Mouse (Mus musculus): ENCODE results near the gene Raph1.

DNA sequence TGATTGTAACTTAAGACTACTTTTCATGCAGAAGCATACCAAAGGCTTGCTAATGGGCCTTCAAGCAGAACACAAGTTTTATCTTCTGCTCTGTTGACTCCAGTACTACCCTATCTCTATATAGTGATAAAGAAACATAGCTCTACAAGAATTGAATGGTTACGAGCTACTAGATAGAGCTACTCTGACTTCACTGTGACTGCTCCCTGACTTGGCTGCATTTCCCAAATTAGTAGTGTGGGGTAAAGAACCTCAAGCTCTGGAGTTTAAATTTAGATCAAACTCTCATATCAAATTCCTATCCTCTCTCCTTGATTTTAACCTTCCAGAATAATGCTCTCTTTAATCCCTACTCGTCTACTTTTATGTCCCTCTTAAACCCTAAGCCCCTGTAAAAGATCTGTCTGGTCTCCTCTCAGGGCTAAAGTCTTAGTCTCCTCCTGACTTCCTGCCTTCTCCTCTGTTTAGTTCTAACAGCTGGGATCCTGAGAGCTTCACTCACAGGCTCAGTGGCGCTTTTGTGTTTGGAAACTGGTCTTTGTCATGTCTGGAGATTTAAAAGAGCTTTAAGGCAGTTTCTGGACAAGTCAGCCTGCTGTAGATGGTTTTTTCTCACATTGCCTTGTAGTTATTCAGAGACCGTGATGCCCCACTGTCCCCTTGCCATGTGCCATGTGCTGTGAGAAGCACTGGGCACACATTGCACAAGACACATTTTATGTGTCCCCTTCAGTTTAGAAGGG, 22.2 kb upstream of the Raph1 start:
- no peak for TF ChIP-seq CTCF (IDR thresholded peaks at IDR 0.05; ENCODE audit: control insufficient read depth, insufficient read depth, insufficient replicate concordance, low read depth, low read length)
- TF ChIP-seq POLR2A (IDR thresholded peaks at IDR 0.05; ENCODE audit: control insufficient read depth, low read depth, low read length) = no peak
